Mouse (Mus musculus) layer of hippocampus, postnatal 10 days (tissue): Measurements from ENCODE around the gene Kdm6b. TPM values are rescaled to one million over a fixed set of nuclear protein-coding genes. Genes with fewer than 3 reads are reported as not detected.

Experiments
- DNase-seq, 2 experiments: peaks; one replicate each; pipeline ENCODE4 v3.0.0; 2021; ENCODE audit warnings: low spot score in 2 of 2
- total RNA-seq, 2 experiments: library from RNA; stranded (reverse); gene quantifications; 2 replicates each; pipeline ENCODE4 v1.2.3; 2021

Gene Kdm6b
- total RNA-seq, 2 experiments from 2014 or later, result 47.0 to 50.5 TPM

DNA sequence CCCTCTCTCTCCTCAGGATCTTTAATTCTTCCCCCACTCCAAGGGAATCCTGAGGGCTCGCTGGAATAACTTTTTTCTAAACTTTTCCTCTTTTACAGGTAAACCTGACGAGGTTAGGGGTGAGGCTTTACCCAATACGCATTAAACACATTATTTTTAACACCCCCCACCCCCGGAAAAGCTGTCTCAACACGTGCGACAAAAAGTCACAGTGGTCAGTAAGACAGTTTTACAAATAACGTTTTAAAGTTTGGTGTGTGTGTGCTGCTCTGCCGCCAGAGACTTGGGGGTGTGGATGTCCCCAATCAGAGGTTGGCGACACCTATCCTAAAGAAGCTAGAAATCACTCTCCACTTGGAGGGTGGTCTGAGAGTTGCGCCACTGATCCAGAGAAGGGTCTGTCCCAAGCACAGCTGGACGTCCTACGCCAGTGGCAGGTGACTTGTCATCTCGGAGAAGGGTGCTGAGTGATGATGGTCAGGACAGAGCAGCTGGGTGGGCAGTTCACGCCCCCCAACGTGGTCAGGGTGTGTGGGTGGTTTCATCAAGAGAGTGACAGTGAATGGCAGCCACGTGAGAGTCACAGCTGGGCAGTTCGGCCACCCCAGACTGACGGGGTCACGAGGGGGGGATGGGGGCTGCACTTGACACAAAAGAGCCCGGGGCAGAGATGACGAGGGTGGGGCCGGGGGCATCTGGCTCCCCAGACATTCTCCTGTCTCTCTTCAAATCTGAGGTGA is 45.7 kb downstream of the Kdm6b start:
- DNase-seq, result no peak

DNA sequence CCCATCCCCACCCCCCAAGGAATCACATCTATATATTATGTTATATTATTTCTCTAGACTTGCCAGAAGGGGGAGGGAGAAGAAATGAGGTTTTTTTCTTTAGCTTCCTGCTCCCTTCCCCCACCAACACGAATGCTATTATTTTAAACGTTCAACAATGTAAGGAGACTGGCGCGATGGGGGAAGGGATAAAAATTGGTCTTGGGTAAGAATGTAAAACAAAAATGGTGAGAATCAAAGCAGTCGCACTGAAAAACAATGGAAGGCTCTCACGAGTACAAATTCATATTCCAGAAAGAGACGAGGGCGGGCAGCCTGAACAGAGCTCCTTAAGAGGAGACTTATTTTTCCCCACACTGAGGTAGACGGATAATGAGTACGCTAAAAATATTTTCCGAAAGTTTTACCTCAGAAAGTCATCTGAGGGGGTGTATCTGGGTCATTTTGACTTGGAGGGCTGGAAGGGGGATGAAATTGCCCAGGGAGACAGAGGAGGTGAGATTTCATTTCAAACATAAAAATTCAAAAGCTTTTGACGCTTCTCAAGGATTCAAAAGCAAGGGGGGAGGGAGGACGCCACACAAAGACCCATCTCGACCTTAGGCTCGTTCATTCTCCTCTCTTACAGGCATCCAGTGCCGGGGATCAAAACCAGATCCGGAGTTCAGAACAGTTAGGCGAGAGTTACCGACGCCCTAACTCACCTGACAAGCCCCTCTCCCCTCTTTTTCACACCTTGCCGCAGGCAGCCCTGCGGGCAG is 46.4 kb downstream of the Kdm6b start:
- peak in 1 of 2 experiments; percentile 31 for DNase-seq

DNA sequence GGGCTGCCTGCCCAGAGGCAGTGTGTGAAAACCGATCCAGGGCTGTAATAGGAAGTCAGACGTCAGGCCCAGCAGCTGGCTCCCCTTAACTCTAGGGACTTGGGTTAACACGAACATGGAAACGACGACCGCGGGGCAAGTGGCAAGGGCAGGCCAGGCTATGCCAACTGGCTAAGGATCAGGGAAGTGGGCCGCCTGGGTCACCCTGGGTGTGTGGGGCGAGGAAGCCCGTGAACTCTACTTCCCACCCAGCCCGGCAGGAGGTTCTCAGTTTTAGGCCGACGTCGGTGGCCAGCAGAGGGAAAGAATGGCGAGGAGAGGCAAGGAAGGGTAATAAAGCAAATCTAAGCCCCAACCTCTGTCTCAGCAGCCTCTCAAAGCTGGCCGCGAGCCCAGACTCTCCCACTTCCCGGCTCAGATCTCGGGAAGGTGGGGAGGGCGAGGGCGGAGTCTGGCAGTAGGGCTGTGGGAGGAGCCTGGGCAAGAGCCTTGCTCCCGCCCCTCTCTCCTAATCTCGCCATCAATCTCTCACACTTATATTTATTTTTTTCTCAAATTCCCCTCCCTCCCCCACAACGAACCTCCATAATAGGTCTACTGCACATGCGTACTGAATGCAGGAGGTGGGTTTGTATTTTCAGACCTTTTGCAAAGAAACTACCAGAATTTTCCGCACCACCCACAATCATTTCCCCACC is 47.2 kb downstream of the Kdm6b start:
- peak; percentile 95 to 97 for DNase-seq

GRCm38 (mm10) chr11:69365722-69366121 is 47.8 kb downstream of the Kdm6b start:
- no peak for DNase-seq

DNA sequence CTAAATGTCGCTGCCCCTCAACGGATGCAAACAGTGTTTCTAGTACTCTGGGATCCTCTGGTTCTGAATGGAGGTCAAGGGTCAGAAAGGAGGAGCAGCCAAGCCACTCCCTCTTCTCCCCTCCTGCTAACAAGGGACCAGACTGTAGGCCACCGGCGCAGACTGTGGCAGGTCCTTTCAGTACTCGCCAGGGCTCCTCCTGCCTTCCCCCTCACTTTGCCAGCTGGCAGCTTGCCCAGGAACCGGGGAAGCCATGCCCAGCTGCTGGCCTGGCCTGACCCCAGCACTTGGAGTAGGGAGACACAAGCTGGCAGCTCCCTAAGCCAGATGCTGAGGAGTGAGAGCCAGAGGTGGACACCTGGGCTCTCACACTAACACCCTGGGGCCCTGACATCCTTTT is 48.6 kb downstream of the Kdm6b start:
- DNase-seq, result peak; percentile 96 to 97

GRCm38 (mm10) chr11:69364376-69364775 is 49.1 kb downstream of the Kdm6b start:
- DNase-seq, result no peak

DNA sequence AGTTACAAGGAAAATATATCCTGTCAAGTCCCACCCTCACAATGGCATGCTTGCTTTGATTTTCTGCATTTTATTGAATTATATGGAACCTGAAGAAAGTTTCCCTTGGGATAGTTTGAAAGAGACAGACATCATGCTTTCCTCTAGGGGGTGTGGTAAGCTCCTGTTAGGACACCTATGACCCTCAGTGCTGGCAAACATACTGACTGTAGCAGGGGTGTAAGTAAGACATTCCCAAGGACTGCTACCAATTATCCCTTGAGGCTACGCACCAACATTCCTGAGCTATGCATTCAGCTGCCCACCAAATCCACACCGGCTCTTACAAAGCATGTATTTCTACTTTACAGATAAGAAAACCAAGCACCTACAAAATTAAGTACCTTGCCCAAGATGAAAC is 51.0 kb downstream of the Kdm6b start:
- no peak for DNase-seq

DNA sequence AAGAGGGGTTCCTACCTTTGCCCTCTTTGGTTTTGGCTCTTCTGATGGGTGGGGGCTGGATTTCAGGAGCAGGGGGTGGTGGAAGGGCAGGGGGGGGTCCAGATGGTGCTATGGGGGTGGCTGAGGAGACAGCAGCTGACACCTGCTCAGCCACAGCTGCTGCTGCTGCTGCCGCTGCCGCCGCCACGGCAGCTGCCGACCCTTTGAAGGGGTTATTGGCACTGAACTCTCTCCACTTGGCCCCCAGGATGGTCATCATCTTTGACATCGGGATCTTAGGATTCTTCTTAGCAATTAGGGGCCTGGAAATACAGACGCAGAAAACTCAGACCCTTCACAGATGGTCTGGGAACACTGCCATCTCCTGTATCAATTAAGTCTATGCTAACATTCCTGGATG is 51.5 kb downstream of the Kdm6b start:
- no peak for DNase-seq

GRCm38 (mm10) chr11:69357690-69358089 is 55.8 kb downstream of the Kdm6b start:
- DNase-seq, result no peak

GRCm38 (mm10) chr11:69356544-69356943 is 56.9 kb downstream of the Kdm6b start:
- no peak for DNase-seq

Other genes starting within 250 kb of the Kdm6b start
- 1 to 10 TPM; 5.2 to 6.9 TPM for gene Alox8, start 215.8 kb downstream of the Kdm6b start, total RNA-seq
- gene Gucy2e, start 176.6 kb downstream of the Kdm6b start, total RNA-seq, result under 1 TPM; 0.60 to 0.94 TPM
- 10 to 100 TPM; 16.6 to 18.2 TPM for gene Cntrob, start 89.9 kb downstream of the Kdm6b start, total RNA-seq
- gene Trappc1, start 89.7 kb downstream of the Kdm6b start, total RNA-seq, result 10 to 100 TPM; 74.5 to 83.6 TPM
- gene Kcnab3, start 87.4 kb downstream of the Kdm6b start, total RNA-seq, result 10 to 100 TPM; 12.3 to 14.7 TPM
- gene Rnf227, start 73.2 kb downstream of the Kdm6b start, total RNA-seq, result 10 to 100 TPM; 72.6 to 76.6 TPM
- 100 to 1,000 TPM; 540 to 617 TPM for gene Chd3, start 44.3 kb downstream of the Kdm6b start, total RNA-seq
- 10 to 100 TPM; 84.1 to 95.1 TPM for gene Naa38, start 18.2 kb downstream of the Kdm6b start, total RNA-seq
- 10 to 100 TPM; 28.4 to 40.6 TPM for gene Cyb5d1, start 18.0 kb downstream of the Kdm6b start, total RNA-seq
- gene Tmem88, start 15.4 kb downstream of the Kdm6b start, total RNA-seq, result 1 to 10 TPM; 2.1 to 2.7 TPM
- gene Dnah2, start 135.4 kb upstream of the Kdm6b start, total RNA-seq, result 1 to 10 TPM; 8.0 to 8.6 TPM
- gene Efnb3, start 146.5 kb upstream of the Kdm6b start, total RNA-seq, result 100 to 1,000 TPM; 203 to 217 TPM
- gene Wrap53, start 166.6 kb upstream of the Kdm6b start, total RNA-seq, result 10 to 100 TPM in 1 of 2 experiments, 1 to 10 TPM in 1; 7.7 to 10.6 TPM
- gene Trp53, start 166.7 kb upstream of the Kdm6b start, total RNA-seq, result 10 to 100 TPM; 31.4 to 31.8 TPM
- gene Atp1b2, start 192.3 kb upstream of the Kdm6b start, total RNA-seq, result 100 to 1,000 TPM; 456 to 463 TPM
- gene Shbg, start 204.2 kb upstream of the Kdm6b start, total RNA-seq, result not detected
- gene Sat2, start 208.3 kb upstream of the Kdm6b start, total RNA-seq, result 10 to 100 TPM; 15.0 to 17.1 TPM
- 100 to 1,000 TPM in 1 of 2 experiments, 10 to 100 TPM in 1; 99.2 to 103 TPM for gene Fxr2, start 219.3 kb upstream of the Kdm6b start, total RNA-seq
- gene Sox15, start 241.6 kb upstream of the Kdm6b start, total RNA-seq, result not detected
- 10 to 100 TPM; 85.9 to 89.9 TPM for gene Mpdu1, start 249.0 kb upstream of the Kdm6b start, total RNA-seq